Mouse (Mus musculus): ENCODE measurements around the gene Smc3. TPM values are rescaled to one million over a fixed set of nuclear protein-coding genes. Genes with fewer than 3 reads are reported as not detected.
A peak's percentile ranks its signal among the peaks of the same experiment; 100 is the strongest.

Gene Smc3
- total RNA-seq (2017), result 99.5 to 152 TPM (median 121 TPM) in 3 replicates

DNA sequence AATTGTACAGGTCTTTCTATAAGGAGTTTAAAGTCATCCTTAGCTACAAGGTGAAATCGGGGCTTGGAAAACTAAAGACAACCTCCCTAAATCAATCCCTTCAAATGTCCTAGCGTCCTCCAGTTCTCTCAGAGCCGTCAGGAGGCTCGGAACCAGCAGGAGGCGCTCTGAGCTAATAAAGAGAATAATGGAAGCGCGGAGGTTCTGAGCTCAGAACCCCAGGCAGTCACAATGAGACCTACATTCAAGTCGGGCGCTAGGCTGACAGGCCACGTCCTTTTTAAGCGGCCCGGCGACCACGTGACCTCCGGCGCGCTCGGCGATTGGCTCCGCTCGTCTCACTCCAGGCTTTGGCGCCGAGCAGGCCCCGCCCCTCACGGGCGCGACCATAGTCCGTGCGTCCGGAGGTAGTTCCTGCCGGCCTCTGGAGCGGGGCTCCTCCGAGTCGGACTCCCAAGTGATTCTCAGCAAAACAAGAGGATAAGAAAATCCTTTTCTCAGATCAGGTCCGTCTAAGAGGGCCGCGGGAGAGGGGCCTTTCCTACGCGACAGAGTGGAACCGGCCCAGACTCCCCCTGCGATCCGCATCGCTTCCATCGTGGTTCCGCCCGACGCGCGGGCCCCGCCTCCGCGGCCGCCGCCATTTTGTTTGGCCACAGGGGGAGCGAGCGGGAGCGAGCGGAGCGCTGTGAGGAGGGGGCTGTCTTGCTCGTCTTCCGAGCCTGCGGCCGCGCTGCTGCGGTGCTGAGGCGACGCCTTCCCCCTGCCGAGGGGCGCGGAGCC, at the start of gene Smc3:
Gene Smc3 (plus strand): TSS at position 642 of the 783 bp plus-strand sequence.
- peak; percentile 96 for ATAC-seq (replicated peaks; ENCODE audit: insufficient number of reproducible peaks, low FRiP score, low TSS enrichment, poor library complexity, severe bottlenecking)

DNA sequence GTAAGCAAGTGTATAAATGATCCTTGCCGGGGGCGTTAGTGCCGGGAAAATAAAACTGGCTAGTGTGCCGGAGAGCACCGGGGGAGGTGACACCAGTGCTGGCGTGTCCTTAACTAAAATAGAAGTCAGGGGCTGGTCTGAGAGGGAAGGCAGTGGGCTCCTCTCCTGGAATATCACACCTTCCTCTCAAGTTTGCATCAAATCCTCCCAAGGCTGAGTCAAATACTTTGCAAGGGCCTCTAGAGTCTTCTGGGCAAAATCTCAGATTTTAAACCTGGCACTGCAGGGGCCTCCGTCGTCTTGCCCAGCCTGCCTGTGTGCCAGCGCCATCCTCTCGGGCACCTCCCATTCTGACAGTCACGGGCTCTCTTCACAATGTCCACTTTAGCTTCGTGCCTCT, 49.2 kb upstream of the Smc3 start:
- ATAC-seq (replicated peaks; ENCODE audit: insufficient number of reproducible peaks, low FRiP score, low TSS enrichment, poor library complexity, severe bottlenecking), result no peak

DNA sequence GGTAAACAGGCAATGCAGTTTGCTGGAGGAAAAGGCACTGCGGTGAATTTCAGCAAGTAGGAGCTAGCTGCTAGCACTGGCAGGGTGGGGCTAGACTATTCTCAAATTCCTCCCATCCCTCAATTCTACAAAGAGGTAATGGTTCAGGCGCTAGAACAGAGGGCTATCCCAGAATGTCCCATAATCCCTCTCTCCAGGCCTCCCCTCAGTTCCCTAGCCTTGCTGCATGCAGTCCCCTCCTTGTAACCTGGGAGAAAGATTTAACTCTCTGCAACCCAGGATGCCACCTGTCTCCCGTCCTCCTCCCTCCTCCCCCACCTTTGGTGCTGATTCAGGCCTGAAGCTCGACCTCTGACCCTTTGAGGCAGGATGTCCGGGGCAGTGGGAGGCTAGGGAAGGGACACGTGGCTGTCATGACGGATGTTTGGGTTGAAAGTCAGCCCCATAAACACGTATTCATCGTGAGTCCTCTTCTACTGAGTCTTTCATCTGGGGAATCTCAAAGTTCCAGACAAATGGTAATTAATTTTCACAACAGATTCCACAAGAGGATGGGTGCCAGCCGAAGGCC, 47.9 kb upstream of the Smc3 start:
- no peak for ATAC-seq (replicated peaks; ENCODE audit: insufficient number of reproducible peaks, low FRiP score, low TSS enrichment, poor library complexity, severe bottlenecking)

DNA sequence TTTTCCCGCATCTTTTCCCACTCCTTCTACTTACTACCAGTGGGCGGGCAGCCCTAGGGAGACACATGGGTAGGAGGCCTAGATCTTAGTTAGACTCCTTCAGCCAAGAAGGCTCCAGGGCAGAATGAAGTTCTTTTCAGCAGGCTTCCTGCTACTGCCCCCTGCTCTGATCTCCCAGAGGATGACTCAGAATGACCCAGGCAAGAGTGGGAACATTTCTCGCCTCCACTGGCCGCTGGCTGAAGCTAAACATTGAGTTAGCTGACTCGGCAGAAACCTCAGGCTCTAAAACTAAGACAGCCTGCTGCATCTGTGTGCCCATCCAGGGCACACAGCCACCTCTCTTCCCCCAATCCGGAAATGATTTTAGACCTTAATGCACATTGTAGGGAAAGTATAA, 47.4 kb upstream of the Smc3 start:
- no peak for ATAC-seq (replicated peaks; ENCODE audit: insufficient number of reproducible peaks, low FRiP score, low TSS enrichment, poor library complexity, severe bottlenecking)

DNA sequence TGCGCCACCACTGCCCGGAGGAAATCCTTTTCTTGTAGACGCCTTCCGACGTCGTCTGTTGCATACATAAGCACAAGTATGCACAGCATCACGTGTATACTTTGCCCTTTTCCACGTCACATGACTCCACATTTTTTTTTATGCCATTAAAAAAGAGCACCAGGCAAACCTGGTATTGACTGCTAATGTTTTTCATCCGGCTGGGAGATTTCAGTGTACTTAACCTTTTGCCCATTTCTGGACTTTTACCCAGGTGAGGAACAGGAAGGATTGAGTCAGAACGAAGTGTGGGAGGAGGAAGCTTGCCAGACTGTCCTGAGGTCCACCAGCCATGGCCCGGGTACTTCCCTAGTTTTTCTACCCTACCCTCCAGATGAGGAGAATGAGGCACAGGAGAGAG, 45.8 kb upstream of the Smc3 start:
- no peak for ATAC-seq (replicated peaks; ENCODE audit: insufficient number of reproducible peaks, low FRiP score, low TSS enrichment, poor library complexity, severe bottlenecking)

DNA sequence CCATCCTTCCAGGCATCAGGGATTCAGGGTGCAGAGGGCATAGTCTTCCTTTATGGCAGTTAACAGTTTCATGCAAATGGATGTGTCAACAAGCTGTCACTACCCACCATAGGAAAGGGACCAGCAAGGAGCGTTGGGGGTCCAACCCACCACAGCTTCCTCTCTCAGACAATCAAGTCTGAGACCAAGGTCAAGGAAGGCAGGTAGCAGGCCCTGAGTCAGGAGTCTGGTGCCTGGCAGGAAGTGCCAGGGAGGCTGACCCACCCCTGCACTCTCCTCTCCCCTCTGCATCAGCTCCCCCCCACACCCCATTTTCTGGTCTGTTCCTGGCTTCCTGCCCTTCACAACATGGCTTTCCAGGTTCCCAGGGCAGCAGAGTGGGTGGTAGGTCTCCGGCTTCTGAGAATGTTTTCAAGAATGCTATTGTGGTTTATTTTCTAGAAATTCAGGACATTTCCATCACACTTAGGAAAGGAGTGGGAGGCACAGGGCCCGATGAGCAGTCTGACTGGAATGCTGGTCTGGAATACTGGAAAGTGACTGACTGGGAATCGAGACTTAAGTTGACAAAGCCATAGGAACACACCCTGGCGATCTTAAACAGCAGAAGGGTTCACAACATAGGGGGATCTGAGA, 45.1 kb upstream of the Smc3 start:
- ATAC-seq (replicated peaks; ENCODE audit: insufficient number of reproducible peaks, low FRiP score, low TSS enrichment, poor library complexity, severe bottlenecking), result no peak

DNA sequence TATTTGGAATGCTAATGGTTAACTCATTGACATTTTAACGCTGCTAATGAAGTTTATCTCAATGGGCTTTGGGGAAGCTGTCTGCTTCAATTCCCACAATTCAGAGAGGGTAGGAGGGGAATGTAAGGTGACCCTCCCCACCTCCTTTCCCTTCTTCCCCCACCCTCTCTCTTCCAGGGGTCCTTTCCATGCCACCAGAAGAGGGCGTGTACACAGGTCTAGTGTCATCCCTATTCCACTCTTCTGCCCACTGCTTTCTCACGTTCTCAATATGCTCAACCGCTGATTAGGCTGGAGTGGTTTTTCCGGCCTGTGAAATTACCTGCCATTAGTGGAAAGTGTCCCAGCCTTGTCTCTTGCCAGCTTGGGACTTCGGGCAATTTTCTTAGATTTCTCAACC, 43.4 kb upstream of the Smc3 start:
- ATAC-seq (replicated peaks; ENCODE audit: insufficient number of reproducible peaks, low FRiP score, low TSS enrichment, poor library complexity, severe bottlenecking), result no peak

DNA sequence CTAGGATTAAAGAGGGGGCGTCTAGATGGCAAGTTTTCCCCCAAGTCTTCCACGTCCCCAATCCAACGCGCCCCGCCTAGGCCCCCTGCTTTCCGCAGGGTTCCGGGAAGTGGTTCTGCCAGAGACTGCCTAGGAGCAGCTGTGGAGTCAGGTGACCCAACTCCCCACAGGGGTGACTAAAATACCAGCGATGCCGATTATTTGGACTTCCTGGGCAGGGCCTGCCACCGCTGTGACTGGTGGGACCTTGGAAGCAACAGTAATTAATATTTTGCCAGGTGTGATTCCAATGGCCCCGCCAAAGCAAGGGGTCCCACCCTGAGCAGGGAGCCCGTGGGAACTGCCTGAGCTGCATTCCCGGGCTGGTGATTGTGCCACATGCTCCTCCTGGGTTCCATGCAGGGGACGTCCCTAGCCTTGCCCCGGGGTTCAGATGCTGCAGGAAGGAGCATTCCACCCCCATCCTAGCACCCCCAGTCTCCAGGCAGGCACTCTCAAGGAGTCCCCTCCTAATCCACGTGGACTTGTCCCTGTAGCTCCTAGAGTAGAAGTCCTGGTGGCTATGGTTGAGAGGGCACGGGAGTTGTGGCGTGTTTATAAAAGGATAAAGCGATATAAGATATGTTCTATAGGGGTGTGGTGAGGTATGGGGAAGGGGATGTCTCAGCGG, 42.8 kb upstream of the Smc3 start:
- ATAC-seq (replicated peaks; ENCODE audit: insufficient number of reproducible peaks, low FRiP score, low TSS enrichment, poor library complexity, severe bottlenecking), result no peak

DNA sequence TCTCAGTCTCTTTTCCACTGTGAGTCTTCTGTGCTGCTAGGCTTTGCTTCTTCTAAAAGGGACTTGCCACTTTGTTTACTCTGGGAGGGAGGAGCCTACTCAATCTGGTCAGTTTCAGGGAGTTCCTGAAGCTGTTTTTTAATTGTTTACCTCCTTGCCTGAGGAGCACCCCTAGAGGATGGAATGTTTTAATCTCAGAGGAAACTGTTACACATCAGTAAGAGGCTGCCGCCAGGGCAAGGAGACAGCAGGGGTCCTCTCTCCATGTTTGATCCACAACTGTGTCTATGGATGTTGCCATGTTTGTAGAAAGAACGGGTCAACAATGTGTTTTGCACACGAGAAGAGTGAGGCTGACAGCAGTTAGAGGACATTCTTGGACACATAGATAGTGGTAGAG, 39.8 kb upstream of the Smc3 start:
- no peak for ATAC-seq (replicated peaks; ENCODE audit: insufficient number of reproducible peaks, low FRiP score, low TSS enrichment, poor library complexity, severe bottlenecking)

DNA sequence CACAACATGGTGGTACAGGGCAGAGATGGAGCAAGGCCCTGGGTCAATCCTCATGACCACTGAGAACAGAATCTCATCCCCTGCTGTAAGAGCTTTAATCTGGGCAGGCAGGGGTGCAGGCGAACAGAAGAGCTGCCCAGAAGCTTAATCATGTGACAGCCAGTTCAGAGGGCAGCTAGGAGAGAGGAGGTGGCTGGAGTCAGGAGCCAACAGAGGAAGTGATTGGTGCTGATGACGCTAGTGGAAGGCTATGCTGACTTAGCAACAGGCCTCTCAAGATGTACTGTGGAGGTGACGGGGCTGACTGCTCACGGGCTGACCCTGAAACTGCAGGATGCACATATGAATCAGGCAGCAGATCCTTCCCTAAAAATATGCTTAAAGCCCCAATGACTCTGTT, 36.0 kb upstream of the Smc3 start:
- 0 out of 2 replicates have a peak, but pooled peaks have one; percentile 22 for ATAC-seq (replicated peaks; ENCODE audit: insufficient number of reproducible peaks, low FRiP score, low TSS enrichment, poor library complexity, severe bottlenecking)

DNA sequence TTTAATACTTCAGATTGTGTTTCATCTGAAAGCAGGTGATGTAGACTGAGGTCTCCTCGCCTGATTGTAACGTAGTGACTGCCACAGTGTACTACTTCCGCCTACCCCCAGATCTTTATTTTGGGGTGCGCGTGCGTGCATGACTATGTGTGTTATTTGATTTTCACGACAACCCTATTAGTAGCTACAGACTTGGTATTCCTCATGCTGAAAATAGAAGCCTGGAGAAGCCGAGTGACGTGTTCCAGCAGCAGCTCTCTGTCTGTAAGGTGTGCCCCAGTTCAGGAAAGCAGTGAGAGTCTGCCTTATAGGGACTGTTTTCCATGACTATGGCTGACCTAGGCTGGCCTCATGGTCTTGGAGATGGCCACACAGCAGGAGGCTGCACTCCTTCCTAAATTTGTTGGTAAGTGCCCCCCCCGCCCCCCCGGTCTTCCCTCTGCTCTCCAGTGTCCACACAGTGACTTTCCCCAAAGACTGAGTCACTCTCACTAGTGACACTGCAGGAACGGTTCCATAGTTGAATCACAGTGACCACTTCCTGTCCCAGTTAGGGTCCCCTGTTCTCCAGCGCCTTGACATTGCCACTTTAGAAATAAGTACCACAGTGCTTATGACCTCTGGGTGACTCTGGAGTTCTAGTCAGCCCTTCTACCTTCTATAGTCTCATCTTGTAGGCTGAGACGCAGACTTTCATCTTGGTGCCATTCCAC, 34.5 kb upstream of the Smc3 start:
- ATAC-seq (replicated peaks; ENCODE audit: insufficient number of reproducible peaks, low FRiP score, low TSS enrichment, poor library complexity, severe bottlenecking), result no peak

DNA sequence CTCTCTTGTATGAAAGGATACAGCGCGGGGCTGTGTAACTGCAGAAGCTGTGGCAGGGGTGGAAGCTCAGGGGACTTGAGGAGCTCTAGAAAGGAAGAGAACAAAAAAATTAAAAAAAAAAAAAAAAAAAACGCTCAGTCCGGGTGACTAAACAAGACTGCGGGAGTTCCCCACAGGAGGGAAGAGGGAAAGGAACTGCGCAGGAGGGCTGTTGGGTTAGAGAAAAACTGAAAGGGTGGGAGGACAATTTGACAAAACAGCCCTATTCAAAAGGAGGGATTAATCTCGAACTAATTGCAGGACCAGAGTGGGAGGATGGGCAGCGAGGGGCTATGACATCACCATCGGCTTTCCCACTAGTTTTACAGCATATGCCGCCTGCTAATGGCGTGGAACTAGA, 32.3 kb upstream of the Smc3 start:
- ATAC-seq (replicated peaks; ENCODE audit: insufficient number of reproducible peaks, low FRiP score, low TSS enrichment, poor library complexity, severe bottlenecking), result no peak

DNA sequence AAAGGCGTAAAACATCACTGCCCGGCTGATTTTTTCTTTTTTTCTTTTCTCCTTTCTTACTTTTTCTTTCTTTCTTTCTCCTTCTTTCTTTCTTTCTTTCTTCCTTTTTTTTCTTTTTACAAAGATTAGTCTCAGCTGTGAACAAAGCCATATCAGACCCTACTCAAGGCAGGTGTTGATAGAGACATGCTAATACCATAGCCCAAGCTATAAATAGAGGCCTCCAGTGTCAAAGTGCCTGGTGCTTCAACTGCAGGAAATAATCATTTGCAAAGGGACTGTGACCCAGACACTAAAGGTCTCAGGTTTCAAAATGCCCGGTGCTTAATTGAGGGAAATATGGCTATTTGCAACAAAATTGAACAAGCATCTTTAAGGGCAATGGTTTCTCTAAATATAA, 31.6 kb upstream of the Smc3 start:
- ATAC-seq (replicated peaks; ENCODE audit: insufficient number of reproducible peaks, low FRiP score, low TSS enrichment, poor library complexity, severe bottlenecking), result no peak

DNA sequence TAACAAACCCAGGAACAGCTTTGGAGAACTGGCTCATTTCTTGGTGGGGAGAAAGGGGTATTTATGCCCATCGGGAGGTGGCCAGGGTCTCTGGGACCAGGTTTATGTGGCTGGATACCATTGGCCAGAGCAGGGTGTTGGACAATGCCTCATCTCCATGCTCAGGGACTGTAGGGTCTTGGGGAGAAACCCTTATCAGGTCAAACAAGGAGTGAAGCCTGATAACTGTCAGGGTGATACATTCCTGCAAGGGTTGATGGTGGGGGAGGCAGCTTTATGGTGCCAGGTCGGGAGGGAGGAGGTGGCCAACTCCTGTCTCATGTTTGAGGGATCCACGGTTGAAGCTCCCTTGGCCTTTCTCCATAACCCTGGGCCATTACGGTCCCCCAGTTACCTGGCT, 29.1 kb upstream of the Smc3 start:
- no peak for ATAC-seq (replicated peaks; ENCODE audit: insufficient number of reproducible peaks, low FRiP score, low TSS enrichment, poor library complexity, severe bottlenecking)

DNA sequence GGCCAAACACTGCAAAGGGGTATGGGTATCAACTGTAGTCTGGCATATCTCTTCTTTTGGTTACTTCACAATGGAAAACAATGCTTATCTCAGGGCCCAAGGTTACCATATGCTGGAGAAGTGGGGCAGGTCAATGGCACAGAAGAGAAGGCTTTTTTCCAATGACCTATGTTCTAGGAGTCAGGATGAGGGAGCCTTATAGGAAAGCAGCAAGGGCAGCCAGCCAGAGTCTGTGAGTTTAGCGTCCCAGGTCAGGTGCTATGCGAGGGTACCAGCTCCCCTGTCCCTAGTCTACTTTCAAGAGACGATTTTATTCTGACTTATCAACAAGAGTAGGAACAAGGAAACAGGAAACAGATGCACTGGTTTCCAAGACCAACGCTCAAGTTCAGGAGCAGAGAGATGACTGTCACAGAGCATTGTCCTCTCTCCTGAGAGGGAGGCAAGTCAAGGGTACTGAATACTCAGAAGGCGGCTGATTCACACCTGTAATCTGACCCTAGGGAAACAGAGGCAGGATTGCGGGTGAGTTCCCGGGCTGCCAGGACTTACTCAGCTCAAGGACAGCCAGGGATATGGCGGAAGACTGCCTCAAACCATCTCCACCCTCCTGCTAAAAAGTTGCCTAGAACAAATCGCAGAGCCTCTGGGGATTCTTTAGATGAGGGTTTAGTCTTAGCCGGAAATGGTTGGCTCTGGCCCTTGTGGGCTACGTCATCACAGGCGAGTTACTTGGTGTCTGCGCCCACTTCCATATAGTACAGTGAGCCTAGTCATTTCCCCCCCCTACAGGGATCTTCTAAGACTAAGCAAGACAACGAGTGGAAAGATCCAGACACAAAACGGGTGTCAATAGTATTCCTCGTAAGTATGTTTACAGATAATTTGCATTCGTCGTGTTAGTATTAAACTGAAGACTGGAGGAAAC, 28.4 kb upstream of the Smc3 start:
- no peak for ATAC-seq (replicated peaks; ENCODE audit: insufficient number of reproducible peaks, low FRiP score, low TSS enrichment, poor library complexity, severe bottlenecking)

DNA sequence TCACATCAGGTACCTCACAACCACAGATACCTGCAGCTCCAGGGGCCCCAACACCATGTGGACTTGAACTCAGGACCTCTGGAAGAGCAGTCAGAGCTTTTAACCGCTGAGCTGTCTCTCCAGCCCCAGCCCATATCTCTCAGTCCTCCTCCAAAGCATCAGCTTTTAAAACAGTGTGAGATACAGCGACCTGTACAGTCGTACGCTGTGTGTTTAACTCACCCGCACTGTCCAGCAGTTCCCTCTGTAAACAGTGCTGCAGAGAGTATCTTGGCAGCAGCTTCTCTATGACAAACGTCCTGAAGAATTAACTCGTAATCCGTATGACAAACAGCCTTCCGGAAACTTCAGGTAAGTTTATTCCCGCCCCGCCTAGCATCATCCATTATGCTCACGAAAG, 27.6 kb upstream of the Smc3 start:
- ATAC-seq (replicated peaks; ENCODE audit: insufficient number of reproducible peaks, low FRiP score, low TSS enrichment, poor library complexity, severe bottlenecking), result no peak

DNA sequence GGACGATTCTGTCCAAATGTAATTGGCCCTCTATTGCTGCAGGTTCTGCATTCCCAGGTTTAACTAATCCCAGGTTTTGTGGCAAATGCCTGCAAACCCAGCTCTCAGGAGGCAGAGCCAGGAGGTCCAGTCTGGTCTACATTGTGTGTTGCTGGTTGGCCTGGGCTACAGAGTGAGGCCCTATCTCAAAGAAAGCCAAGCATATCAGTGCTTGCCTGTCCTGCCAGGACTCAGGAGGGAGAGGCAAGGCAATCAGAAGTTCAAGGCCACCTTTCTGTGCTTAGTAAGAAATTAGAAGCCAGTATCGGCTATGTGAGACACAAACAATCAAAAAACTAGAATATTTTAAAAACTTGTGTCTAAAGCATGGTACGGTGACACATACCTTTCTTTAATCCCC, 27.0 kb upstream of the Smc3 start:
- ATAC-seq (replicated peaks; ENCODE audit: insufficient number of reproducible peaks, low FRiP score, low TSS enrichment, poor library complexity, severe bottlenecking), result no peak

DNA sequence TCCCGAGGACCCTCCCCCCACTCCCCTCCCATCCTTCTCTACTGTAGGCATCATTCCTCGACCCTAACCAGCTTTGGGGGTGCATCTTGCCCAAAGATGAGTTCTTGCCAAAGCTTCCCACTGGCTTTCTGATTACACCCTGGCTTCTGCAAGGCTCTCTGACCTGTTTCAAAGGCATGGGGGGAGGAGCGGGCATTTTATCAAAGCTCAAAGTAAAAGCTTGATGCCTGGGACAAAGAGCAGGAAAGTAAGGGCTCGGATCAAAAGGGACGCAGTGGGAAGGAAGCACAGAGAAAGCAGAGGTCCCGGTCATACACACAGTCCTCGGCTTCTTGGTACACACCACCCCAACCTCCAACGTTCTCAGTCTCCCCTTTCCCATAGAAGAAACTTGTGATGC, 26.1 kb upstream of the Smc3 start:
- no peak for ATAC-seq (replicated peaks; ENCODE audit: insufficient number of reproducible peaks, low FRiP score, low TSS enrichment, poor library complexity, severe bottlenecking)

Data from monocyte, adult 5-6 weeks (primary cell).